Mouse (Mus musculus): ENCODE results near the gene Slc30a2. TPM values are rescaled to one million over a fixed set of nuclear protein-coding genes. Genes with fewer than 3 reads are reported as not detected.
A peak's percentile ranks its signal among the peaks of the same experiment; 100 is the strongest.
"Not testable (repeated sequence)": the region's sequence is repeated elsewhere in the genome, so short reads cannot be mapped to it uniquely, and the experiment has no call there.

Gene Slc30a2
- polyA plus RNA-seq, 1 experiment, result not detected

DNA sequence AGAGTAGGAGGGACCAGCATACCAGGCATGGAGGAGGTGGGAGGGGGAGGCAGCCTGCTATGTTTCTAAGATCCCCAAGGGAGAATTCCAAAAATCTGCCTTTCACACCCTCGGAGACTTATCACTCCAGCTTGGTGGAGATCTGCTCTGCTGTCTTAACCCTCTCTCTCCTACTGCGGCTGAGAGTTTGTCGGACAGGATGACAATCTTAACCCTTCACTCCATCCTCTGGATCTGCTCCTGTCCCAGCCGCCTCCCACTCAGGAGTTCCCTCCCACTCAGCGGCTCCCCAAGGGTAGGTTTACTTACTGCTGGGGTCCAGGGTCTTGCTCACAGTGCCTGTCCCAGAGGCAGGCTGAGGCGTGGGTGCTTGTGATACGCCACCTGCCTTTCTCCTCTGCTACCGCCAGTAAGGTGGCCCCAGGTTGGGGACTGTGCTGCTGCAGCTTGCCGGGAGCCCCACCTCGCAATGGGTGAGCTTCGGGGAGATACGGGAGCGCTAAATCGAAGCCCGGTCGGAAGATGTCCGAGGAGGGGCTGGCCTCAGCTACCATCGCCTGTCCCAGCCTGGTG, 27.8 kb downstream of the Slc30a2 start:
- TF ChIP-seq GATA1 (IDR thresholded peaks at IDR 0.05; ENCODE audit: borderline replicate concordance, low read length) (no peak), FLI1 (IDR thresholded peaks at IDR 0.05; ENCODE audit: low read length) (no peak)
- H3K9me3 ChIP-seq, result no peaks in the 10 kb centered on the region
- peaks cover 21% of the 10 kb centered on the region for H3K4me1 ChIP-seq
- no peaks in the 10 kb centered on the region for H3K36me3 ChIP-seq (replicated peaks; ENCODE audit: low read length)
- peak overlapping the region; percentile 90 for H3K4me3 ChIP-seq (replicated peaks)
- H3K27me3 ChIP-seq (replicated peaks), result peaks cover 83% of the 10 kb centered on the region

DNA sequence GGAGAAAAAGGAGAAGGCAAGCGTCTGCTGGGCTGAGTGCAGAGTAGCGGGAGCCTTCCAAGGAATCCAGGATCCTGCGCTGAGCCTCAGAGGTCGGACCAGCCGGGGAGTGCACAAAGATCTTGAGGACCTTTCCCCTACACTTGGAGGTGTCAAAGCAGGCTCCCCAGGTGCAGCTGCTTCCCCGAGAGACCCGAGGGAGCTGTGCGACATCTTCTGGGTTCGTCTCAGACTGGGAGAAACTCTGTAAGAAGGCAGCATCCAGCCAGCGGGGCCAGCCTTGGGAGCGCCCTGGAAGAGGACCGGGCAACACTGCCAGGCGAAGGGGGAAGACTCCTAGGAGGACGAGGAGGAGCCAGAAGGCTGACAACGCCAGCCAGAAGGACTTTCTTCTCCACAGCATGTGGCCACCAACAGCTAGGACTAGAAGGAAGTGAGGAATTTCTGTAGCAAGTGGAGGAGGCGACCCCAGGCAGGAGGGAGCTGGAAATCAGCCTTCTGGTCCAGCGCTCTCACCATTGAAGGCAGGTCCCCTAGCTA, 28.4 kb downstream of the Slc30a2 start:
- TF ChIP-seq GATA1 (IDR thresholded peaks at IDR 0.05; ENCODE audit: borderline replicate concordance, low read length), result no peak
- TF ChIP-seq FLI1 (IDR thresholded peaks at IDR 0.05; ENCODE audit: low read length), result no peak
- no peaks in the 10 kb centered on the region for H3K36me3 ChIP-seq (replicated peaks; ENCODE audit: low read length)
- H3K27me3 ChIP-seq (replicated peaks), result peaks cover 80% of the 10 kb centered on the region
- no peaks in the 10 kb centered on the region; the same call in 1 of the 2 replicates for H3K9me3 ChIP-seq
- peaks cover 21% of the 10 kb centered on the region for H3K4me1 ChIP-seq
- peak overlapping the region; percentile 90 for H3K4me3 ChIP-seq (replicated peaks)

- H3K9me3 ChIP-seq, result peaks cover 7% of the 10 kb centered on the region
- TF ChIP-seq FLI1 (IDR thresholded peaks at IDR 0.05; ENCODE audit: low read length) (no peak), GATA1 (IDR thresholded peaks at IDR 0.05; ENCODE audit: borderline replicate concordance, low read length) (no peak)
- peak overlapping the region; percentile 90 for H3K4me3 ChIP-seq (replicated peaks)
- H3K27me3 ChIP-seq (replicated peaks), result peaks cover 83% of the 10 kb centered on the region
- peaks cover 21% of the 10 kb centered on the region for H3K4me1 ChIP-seq
- H3K36me3 ChIP-seq (replicated peaks; ENCODE audit: low read length), result no peaks in the 10 kb centered on the region
Observed at GRCm38 (mm10) chr4:134372294-134372747, 29.3 kb downstream of the Slc30a2 start.

- Histone ChIP-seq H3K36me3 (replicated peaks; ENCODE audit: low read length) (no peaks in the 10 kb centered on the region), H3K27me3 (replicated peaks) (peaks cover 80% of the 10 kb centered on the region), H3K4me1 (peaks cover 21% of the 10 kb centered on the region), H3K9me3 (peaks cover 7% of the 10 kb centered on the region), H3K4me3 (replicated peaks) (no peak overlapping the region)
- TF ChIP-seq FLI1 (IDR thresholded peaks at IDR 0.05; ENCODE audit: low read length) (no peak), GATA1 (IDR thresholded peaks at IDR 0.05; ENCODE audit: borderline replicate concordance, low read length) (no peak)
Observed at GRCm38 (mm10) chr4:134373295-134373694, 30.3 kb downstream of the Slc30a2 start.

DNA sequence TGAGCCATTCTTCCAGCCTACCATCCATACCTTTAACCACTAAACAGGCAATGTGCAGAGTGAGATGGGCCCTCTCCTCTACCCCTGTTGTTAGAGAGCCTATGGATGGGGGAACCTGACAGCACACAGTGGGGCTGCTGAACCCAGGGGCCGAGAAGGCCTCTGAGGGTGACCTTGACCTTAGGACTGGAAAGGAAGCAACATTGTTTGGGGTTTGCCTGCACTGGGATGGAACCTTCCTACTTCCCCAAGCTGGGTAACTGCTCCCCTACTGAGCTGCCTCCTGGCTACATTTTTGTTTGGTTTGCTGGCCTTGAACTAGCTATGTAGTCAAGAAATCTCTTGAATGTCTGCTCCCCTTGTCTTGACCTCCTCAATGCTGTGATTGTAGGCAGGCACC, 31.3 kb downstream of the Slc30a2 start:
- peaks cover 80% of the 10 kb centered on the region for H3K27me3 ChIP-seq (replicated peaks)
- no peaks in the 10 kb centered on the region for H3K36me3 ChIP-seq (replicated peaks; ENCODE audit: low read length)
- H3K9me3 ChIP-seq, result peaks cover 7% of the 10 kb centered on the region
- no peak for TF ChIP-seq FLI1 (IDR thresholded peaks at IDR 0.05; ENCODE audit: low read length)
- no peak for TF ChIP-seq GATA1 (IDR thresholded peaks at IDR 0.05; ENCODE audit: borderline replicate concordance, low read length)
- H3K4me3 ChIP-seq (replicated peaks), result no peak overlapping the region
- peaks cover 21% of the 10 kb centered on the region for H3K4me1 ChIP-seq

- Histone ChIP-seq H3K36me3 (replicated peaks; ENCODE audit: low read length) (no peaks in the 10 kb centered on the region), H3K4me1 (no peaks in the 10 kb centered on the region), H3K27me3 (replicated peaks) (peaks cover 67% of the 10 kb centered on the region), H3K9me3 (peaks cover 16% of the 10 kb centered on the region), H3K4me3 (replicated peaks) (no peak overlapping the region)
- no peak for TF ChIP-seq FLI1 (IDR thresholded peaks at IDR 0.05; ENCODE audit: low read length)
- TF ChIP-seq GATA1 (IDR thresholded peaks at IDR 0.05; ENCODE audit: borderline replicate concordance, low read length), result no peak
Observed at GRCm38 (mm10) chr4:134378089-134378615, 35.2 kb downstream of the Slc30a2 start.

GRCm38 (mm10) chr4:134379510-134379909, 36.5 kb downstream of the Slc30a2 start:
- Histone ChIP-seq H3K4me3 (replicated peaks) (no peak overlapping the region), H3K36me3 (replicated peaks; ENCODE audit: low read length) (no peaks in the 10 kb centered on the region), H3K4me1 (no peaks in the 10 kb centered on the region), H3K27me3 (replicated peaks) (peaks cover 57% of the 10 kb centered on the region), H3K9me3 (peaks cover 16% of the 10 kb centered on the region)
- no peak for TF ChIP-seq GATA1 (IDR thresholded peaks at IDR 0.05; ENCODE audit: borderline replicate concordance, low read length)
- TF ChIP-seq FLI1 (IDR thresholded peaks at IDR 0.05; ENCODE audit: low read length), result no peak

DNA sequence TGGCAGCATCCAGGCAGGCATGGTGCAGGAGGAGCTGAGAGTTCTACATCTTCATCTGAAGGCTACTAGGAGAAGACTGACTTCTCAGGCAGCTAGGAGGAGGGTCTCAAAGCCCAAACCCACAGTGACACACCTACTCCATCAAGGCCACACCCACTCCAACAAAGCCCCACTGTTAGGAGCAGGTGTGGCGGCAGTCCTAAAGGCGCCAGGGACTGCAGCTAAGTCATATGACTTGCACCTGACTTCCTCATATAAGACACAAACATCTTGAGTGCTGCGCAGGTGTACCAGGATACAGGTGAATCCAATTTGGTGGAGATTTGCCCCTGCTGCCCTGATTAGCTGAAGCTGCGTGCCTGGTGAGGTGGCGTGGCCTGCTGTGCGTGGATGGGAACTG, 40.8 kb downstream of the Slc30a2 start, which contains the start of gene Extl1:
Extl1 (minus strand) TSS at position 101 of the 400 bp plus-strand sequence.
- H3K9me3 ChIP-seq, result peaks cover 15% of the 10 kb centered on the region
- H3K36me3 ChIP-seq (replicated peaks; ENCODE audit: low read length); H3K4me3 ChIP-seq (replicated peaks); H3K4me1 ChIP-seq: not testable (repeated sequence)
- H3K27me3 ChIP-seq (replicated peaks), result peaks cover 35% of the 10 kb centered on the region

- Histone ChIP-seq H3K27me3 (replicated peaks) (peaks cover 13% of the 10 kb centered on the region), H3K4me3 (replicated peaks) (no peak overlapping the region), H3K4me1 (no peaks in the 10 kb centered on the region), H3K9me3 (peaks cover 9% of the 10 kb centered on the region), H3K36me3 (replicated peaks; ENCODE audit: low read length) (no peaks in the 10 kb centered on the region)
- TF ChIP-seq GATA1 (IDR thresholded peaks at IDR 0.05; ENCODE audit: borderline replicate concordance, low read length), result no peak
- TF ChIP-seq FLI1 (IDR thresholded peaks at IDR 0.05; ENCODE audit: low read length), result no peak
Observed at GRCm38 (mm10) chr4:134387268-134387667, 44.3 kb downstream of the Slc30a2 start.

DNA sequence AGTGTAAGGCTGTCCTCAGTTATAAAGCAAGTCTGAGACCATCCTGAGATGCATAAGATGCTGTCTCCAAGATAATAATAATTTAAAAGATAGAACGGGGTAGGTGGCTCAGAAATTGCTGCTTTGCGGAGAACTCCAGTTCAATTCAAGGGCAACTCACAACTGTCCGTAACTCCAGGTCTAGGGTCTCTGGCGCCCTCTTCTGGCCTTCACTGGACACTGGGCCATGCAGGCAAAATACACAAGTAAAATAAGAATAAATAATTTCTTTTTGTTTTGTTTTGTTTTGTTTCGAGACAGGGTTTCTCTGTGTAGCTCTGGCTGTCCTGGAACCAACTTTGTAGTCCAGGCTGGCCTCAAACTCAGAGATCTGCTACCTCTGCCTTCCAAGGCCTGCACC, 45.4 kb downstream of the Slc30a2 start:
- TF ChIP-seq FLI1 (IDR thresholded peaks at IDR 0.05; ENCODE audit: low read length), result no peak
- no peak for TF ChIP-seq GATA1 (IDR thresholded peaks at IDR 0.05; ENCODE audit: borderline replicate concordance, low read length)
- Histone ChIP-seq H3K27me3 (replicated peaks) (peaks cover 4% of the 10 kb centered on the region), H3K4me1 (no peaks in the 10 kb centered on the region), H3K36me3 (replicated peaks; ENCODE audit: low read length) (no peaks in the 10 kb centered on the region), H3K4me3 (replicated peaks) (no peak overlapping the region), H3K9me3 (peaks cover 6% of the 10 kb centered on the region)
